Mouse (Mus musculus) CH12.LX (cell line): ENCODE data around the gene Serpina6. TPM values are rescaled to one million over a fixed set of nuclear protein-coding genes. Genes with fewer than 3 reads are reported as not detected.

Experiments used
- DNase-seq: peaks from one replicate; pipeline ENCODE4 v3.0.0-alpha.2; 2013; ENCODE audit errors: extremely low read depth
- H3K27ac ChIP-seq: 2 replicates; pipeline ENCODE4 v1.5.1; 2012; ENCODE audit warnings: low read depth, mild to moderate bottlenecking, control low read depth, moderate library complexity; ENCODE audit not compliant: insufficient read depth
- H3K27me3 ChIP-seq: replicated peaks from 2 replicates; pipeline ENCODE3; 2012; ENCODE audit warnings: inconsistent platforms
- H3K36me3 ChIP-seq, 2 experiments: replicated peaks in 1 of 2; 2 replicates each; pipeline versions ENCODE3 to v1.6.1; 2012; ENCODE audit warnings: inconsistent platforms in 1 of 2, low read length in 1 of 2, mild to moderate bottlenecking in 1 of 2, mixed read lengths in 1 of 2, moderate library complexity in 1 of 2; ENCODE audit not compliant: control insufficient read depth in 1 of 2, insufficient read depth in 1 of 2
- H3K4me1 ChIP-seq, 2 experiments: 2 replicates each; pipeline ENCODE4 v1.6.1; 2012; ENCODE audit warnings: inconsistent platforms in 1 of 2, moderate library complexity in 1 of 2; ENCODE audit not compliant: insufficient read depth in 2 of 2, control insufficient read depth in 1 of 2
- H3K4me2 ChIP-seq: 2 replicates; pipeline ENCODE4 v1.6.1; 2012; ENCODE audit warnings: low read depth, mild to moderate bottlenecking, control low read depth; ENCODE audit not compliant: poor library complexity, insufficient read depth, severe bottlenecking
- H3K4me3 ChIP-seq, 3 experiments: fragments of 150-350 bp in 1 of 3; sonication (generic) in 1 of 3; replicated peaks in 1 of 3; 2 replicates each; pipeline versions ENCODE3 to v1.5.1; 2011 to 2012; ENCODE audit warnings: low read depth in 2 of 3, low read length in 2 of 3, mild to moderate bottlenecking in 2 of 3, moderate library complexity in 2 of 3, control low read depth in 1 of 3, improper control_type of control experiment in 1 of 3, inconsistent platforms in 1 of 3, mixed read lengths in 1 of 3; ENCODE audit not compliant: poor library complexity in 1 of 3
- H3K79me2 ChIP-seq: replicated peaks from 2 replicates; pipeline ENCODE4 v1.6.1; 2012; ENCODE audit warnings: mild to moderate bottlenecking, moderate library complexity; ENCODE audit not compliant: control insufficient read depth, poor library complexity, insufficient read depth, severe bottlenecking; ENCODE audit errors: extremely low read depth
- H3K9ac ChIP-seq: 2 replicates; pipeline ENCODE4 v1.6.1; 2012; ENCODE audit warnings: low read depth, mild to moderate bottlenecking, control low read depth, moderate library complexity; ENCODE audit not compliant: insufficient read depth
- H3K9me3 ChIP-seq: replicated peaks from 2 replicates; pipeline ENCODE3; 2012; ENCODE audit warnings: low read length, inconsistent platforms, mixed read lengths
- GABPA ChIP-seq: IDR thresholded peaks from 2 replicates; pipeline ENCODE4 v1.6.1; 2012; ENCODE audit warnings: low read depth, low read length, improper control_type of control experiment, inconsistent platforms; ENCODE audit not compliant: insufficient replicate concordance
- IRF4 ChIP-seq: IDR thresholded peaks from 2 replicates; pipeline ENCODE4 v1.6.1; 2014; ENCODE audit warnings: low read depth, mild to moderate bottlenecking, inconsistent platforms, low read length, improper control_type of control experiment
- JUN ChIP-seq: IDR thresholded peaks from 2 replicates; pipeline ENCODE4 v1.6.1; 2011; ENCODE audit warnings: low read depth, mild to moderate bottlenecking, low read length, improper control_type of control experiment, moderate library complexity; ENCODE audit not compliant: insufficient read depth
- KAT2A ChIP-seq: IDR thresholded peaks from 2 replicates; pipeline ENCODE4 v1.6.1; 2012; ENCODE audit warnings: low read length, improper control_type of control experiment, inconsistent platforms; ENCODE audit not compliant: insufficient replicate concordance
- MAFK ChIP-seq: IDR thresholded peaks from 2 replicates; pipeline ENCODE4 v1.6.1; 2011; ENCODE audit warnings: low read length, improper control_type of control experiment; ENCODE audit not compliant: insufficient replicate concordance
- MAZ ChIP-seq: IDR thresholded peaks from 2 replicates; pipeline ENCODE4 v1.6.1; 2012; ENCODE audit warnings: low read depth, mild to moderate bottlenecking, inconsistent platforms, low read length, improper control_type of control experiment, moderate library complexity
- MEF2A ChIP-seq: IDR thresholded peaks from 2 replicates; pipeline ENCODE4 v1.6.1; 2014; ENCODE audit warnings: low read depth, mild to moderate bottlenecking, inconsistent platforms, low read length, improper control_type of control experiment, borderline replicate concordance
- MXI1 ChIP-seq: IDR thresholded peaks from 2 replicates; pipeline ENCODE4 v1.6.1; 2011; ENCODE audit warnings: mild to moderate bottlenecking, low read depth, low read length, improper control_type of control experiment
- RAD21 ChIP-seq: IDR thresholded peaks from 2 replicates; pipeline ENCODE4 v1.6.1; 2011; ENCODE audit warnings: low read depth, mild to moderate bottlenecking, low read length, improper control_type of control experiment, moderate library complexity
- RCOR1 ChIP-seq: conservative IDR thresholded peaks from 2 replicates; pipeline ENCODE4 v1.6.1; 2012; ENCODE audit warnings: low read depth, mild to moderate bottlenecking, inconsistent platforms, low read length, improper control_type of control experiment
- TBP ChIP-seq: conservative IDR thresholded peaks from 2 replicates; pipeline ENCODE4 v1.6.1; 2011; ENCODE audit warnings: low read depth, low read length, improper control_type of control experiment
- UBTF ChIP-seq: IDR thresholded peaks from 2 replicates; pipeline ENCODE4 v1.6.1; 2012; ENCODE audit warnings: low read depth, mild to moderate bottlenecking, inconsistent platforms, low read length, improper control_type of control experiment, moderate library complexity
- ZMIZ1 ChIP-seq: IDR thresholded peaks from 2 replicates; pipeline ENCODE4 v1.6.1; 2012; ENCODE audit warnings: low read depth, mild to moderate bottlenecking, inconsistent platforms, low read length, improper control_type of control experiment
- dilution Hi-C: fragments of 300-500 bp; cut with MboI; formaldehyde crosslinking; loops from 2 replicates; pipeline ENCODE4 v1.14.3; 2020; ENCODE audit warnings: low sequenced_read_pairs; ENCODE audit not compliant: extremely low pct_unique_long_range_greater_than_20kb, extremely low pct_ligation_motif_present
- in situ Hi-C: fragments of 300-500 bp; cut with MboI; formaldehyde crosslinking; loops from 3 replicates; pipeline ENCODE4 v1.14.3; 2019; ENCODE audit warnings: low sequenced_read_pairs, low pct_ligation_motif_present, low pct_unique_long_range_greater_than_20kb, mixed read lengths
- polyA plus RNA-seq: library from polyadenylated mRNA; unstranded; fragments of >175 nt; gene quantifications from 2 replicates; pipeline ENCODE4 v1.2.1, GENCODE M21; 2012; ENCODE audit warnings: low read depth; ENCODE audit not compliant: insufficient read length
- total RNA-seq, 2 experiments: library from RNA; depleted of rRNA; stranded (reverse); fragments of 300-350 nt in 1 of 2; fragments of >200 nt in 1 of 2; gene quantifications; 2 replicates each; pipeline ENCODE4 v1.2.3; 2012 to 2014

The Serpina6 gene
- total and polyA plus RNA-seq, 3 experiments: not detected

DNA sequence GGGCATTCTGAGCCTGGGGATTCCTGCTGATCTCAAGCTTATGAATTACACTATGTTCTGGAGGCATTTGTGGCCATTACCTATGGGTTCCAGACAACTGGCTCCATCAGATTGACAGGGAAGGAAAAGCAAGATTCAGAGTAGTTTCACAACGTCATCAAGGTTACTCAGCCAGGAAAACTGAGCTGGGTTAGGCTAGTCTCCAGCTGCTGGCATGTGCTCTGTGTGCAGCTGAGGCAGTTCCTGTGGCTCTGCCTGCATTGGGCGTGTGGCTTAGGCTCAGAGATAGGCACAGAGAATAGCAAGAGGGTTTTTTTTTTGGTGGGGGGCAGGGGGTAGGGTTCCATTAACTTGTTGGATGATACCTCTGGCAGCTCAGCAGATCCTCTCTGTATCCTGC is 48.5 kb upstream of the Serpina6 start:
- Histone ChIP-seq H3K9ac (no peak overlapping the region), H3K4me1 (no peaks in the 10 kb centered on the region), H3K4me2 (no peak overlapping the region), H3K27me3 (peaks cover 94% of the 10 kb centered on the region), H3K79me2 (no peaks in the 10 kb centered on the region), H3K27ac (no peak overlapping the region), H3K9me3 (no peaks in the 10 kb centered on the region), H3K4me3 (no peak overlapping the region), H3K36me3 (no peaks in the 10 kb centered on the region)
- in situ Hi-C loops: no loop called here
- TF ChIP-seq UBTF (no peak), MAZ (no peak)
- dilution Hi-C loops: no loop called here
- DNase-seq: no peak

DNA sequence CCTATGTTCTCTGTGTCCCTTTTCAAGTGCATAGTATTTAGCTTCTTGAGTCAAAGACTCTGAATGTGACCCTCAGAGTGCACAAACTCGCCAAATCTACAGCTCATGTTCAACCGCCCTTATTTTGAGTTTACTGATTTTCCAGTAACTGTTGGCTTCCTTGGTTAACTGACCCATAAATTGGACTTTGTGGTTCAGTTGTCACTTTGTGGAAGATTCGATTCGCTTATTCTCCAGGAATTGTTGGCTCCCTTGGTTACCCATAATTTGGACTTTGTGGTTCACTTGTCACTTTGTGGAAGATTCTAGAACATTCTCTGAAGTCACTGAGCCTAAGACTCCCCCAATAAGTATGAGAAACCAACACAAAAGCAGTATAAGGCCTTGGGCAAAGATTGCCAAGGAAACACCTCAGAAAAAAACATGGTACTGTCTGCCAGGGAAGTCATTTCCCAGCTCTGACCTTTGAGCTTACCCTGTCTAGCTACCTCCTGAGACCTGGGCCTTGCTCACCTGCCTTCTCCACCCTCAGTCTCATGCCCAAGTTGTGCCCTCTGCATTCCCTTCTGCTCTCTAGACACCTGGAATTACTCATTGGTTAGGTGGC is 43.2 kb upstream of the Serpina6 start:
- Histone ChIP-seq H3K4me3 (no peak overlapping the region), H3K9me3 (no peaks in the 10 kb centered on the region), H3K4me1 (no peaks in the 10 kb centered on the region), H3K27ac (no peak overlapping the region), H3K36me3 (no peaks in the 10 kb centered on the region), H3K79me2 (no peaks in the 10 kb centered on the region), H3K27me3 (peaks cover 88% of the 10 kb centered on the region), H3K9ac (no peak overlapping the region), H3K4me2 (no peak overlapping the region)
- in situ Hi-C loops: no loop called here
- DNase-seq: no peak
- dilution Hi-C loops: no loop called here
- TF ChIP-seq RAD21 (no peak), JUN (no peak), UBTF (no peak), MAFK (no peak), TBP (no peak), IRF4 (no peak), ZMIZ1 (no peak), KAT2A (no peak)

DNA sequence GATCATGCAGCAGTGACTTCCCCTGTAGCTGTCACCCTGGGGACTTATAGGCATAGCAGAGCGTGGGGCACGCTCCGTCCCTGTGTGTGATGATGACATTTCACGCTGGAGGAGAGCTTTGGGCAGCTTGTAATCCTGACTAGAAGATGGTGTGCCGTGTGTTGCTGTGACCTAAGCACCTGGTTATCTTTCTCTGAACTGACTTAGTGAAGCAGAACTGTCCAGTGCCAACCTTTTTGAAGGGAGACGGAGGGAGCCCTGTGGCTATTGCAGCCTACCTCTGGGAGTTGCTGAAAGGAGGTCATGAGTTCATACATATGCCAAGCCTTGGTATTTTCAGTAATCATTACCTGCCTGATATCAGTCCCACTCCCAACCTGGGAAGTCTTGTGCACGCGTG is 38.4 kb upstream of the Serpina6 start, which contains the start of gene Serpina1f:
Serpina1f (minus strand) TSS at position 101 of the 400 bp plus-strand sequence.
- Histone ChIP-seq H3K9me3 (no peaks in the 10 kb centered on the region), H3K27ac (no peak within 1 kb of the TSS), H3K79me2 (no peaks in the 10 kb centered on the region), H3K36me3 (no peaks in the 10 kb centered on the region), H3K27me3 (peaks cover 89% of the 10 kb centered on the region), H3K4me1 (no peaks in the 10 kb centered on the region), H3K4me2 (no peak within 1 kb of the TSS), H3K4me3 (no peak within 1 kb of the TSS), H3K9ac (no peak within 1 kb of the TSS)
- in situ Hi-C loops (no loop called here), dilution Hi-C loops (no loop called here)
- TF ChIP-seq ZMIZ1 (no peak), RCOR1 (no peak), GABPA (no peak), MEF2A (no peak), MXI1 (no peak)
- DNase-seq: no peak
